Mouse (Mus musculus) ES-Bruce4 (cell line): Measurements from ENCODE around the gene Tmem178. TPM values are rescaled to one million over a fixed set of nuclear protein-coding genes. Genes with fewer than 3 reads are reported as not detected.

Experiments used
- H3K27ac ChIP-seq: 2 replicates; pipeline ENCODE4 v1.5.1; 2012; ENCODE audit warnings: low read length, inconsistent platforms; ENCODE audit not compliant: insufficient read depth
- H3K27me3 ChIP-seq: 2 replicates; pipeline ENCODE4 v1.6.1; 2012; ENCODE audit warnings: mild to moderate bottlenecking, low read length, inconsistent platforms; ENCODE audit not compliant: control insufficient read depth, poor library complexity, insufficient read depth, severe bottlenecking
- H3K36me3 ChIP-seq: 2 replicates; pipeline ENCODE4 v1.6.1; 2012; ENCODE audit warnings: inconsistent platforms, mild to moderate bottlenecking, low read length, moderate library complexity; ENCODE audit not compliant: control insufficient read depth, poor library complexity, insufficient read depth, severe bottlenecking
- H3K4me1 ChIP-seq: one replicate; pipeline ENCODE4 v1.8.1; 2011; ENCODE audit warnings: low read length; ENCODE audit not compliant: control insufficient read depth, insufficient read depth
- H3K4me3 ChIP-seq: 2 replicates; pipeline ENCODE4 v1.5.1; 2011; ENCODE audit warnings: low read depth, mild to moderate bottlenecking, low read length
- H3K9ac ChIP-seq: 2 replicates; pipeline ENCODE4 v1.6.1; 2012; ENCODE audit warnings: low read depth, mild to moderate bottlenecking, inconsistent platforms; ENCODE audit not compliant: poor library complexity, severe bottlenecking
- H3K9me3 ChIP-seq: replicated peaks from 2 replicates; pipeline ENCODE4 v1.6.1; 2012; ENCODE audit warnings: mild to moderate bottlenecking, low read length, inconsistent platforms; ENCODE audit not compliant: control insufficient read depth, poor library complexity, insufficient read depth, severe bottlenecking
- CTCF ChIP-seq: IDR thresholded peaks from one replicate; pipeline ENCODE4 v1.8.1; 2011; ENCODE audit warnings: low read depth, low read length
- EP300 ChIP-seq: IDR thresholded peaks from 2 replicates; pipeline ENCODE4 v1.6.1; 2011; ENCODE audit warnings: low read depth, low read length; ENCODE audit not compliant: insufficient read depth
- POLR2A ChIP-seq: IDR thresholded peaks from one replicate; pipeline ENCODE4 v1.8.1; 2011; ENCODE audit warnings: low read length; ENCODE audit not compliant: insufficient read depth
- polyA plus RNA-seq: library from polyadenylated mRNA; stranded (reverse); fragments of >200 nt; gene quantifications from 2 replicates; pipeline ENCODE4 v1.2.4, GENCODE M21; 2011; ENCODE audit warnings: low read depth; ENCODE audit not compliant: missing spikeins, insufficient read depth, insufficient read length

Gene Tmem178
- polyA plus RNA-seq, 1 experiment, result not detected

DNA sequence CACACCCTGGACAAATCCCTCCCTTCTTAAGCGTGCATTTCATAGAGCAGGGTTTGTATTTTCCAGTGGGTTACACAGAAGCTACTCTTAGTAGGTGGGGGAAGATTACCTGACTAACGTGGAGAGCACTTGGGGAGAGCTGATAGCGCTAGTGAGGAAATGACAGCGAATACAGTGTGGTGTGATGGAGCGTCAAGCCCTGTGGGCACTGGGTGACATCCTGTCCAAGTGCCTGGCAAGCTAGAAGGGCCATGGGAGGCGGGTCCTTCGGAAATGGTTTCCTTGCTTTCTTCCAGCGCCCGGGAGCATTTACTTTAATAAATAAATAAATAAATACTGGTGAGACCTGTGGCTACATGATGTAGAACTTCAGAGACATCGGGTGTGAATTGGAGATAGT is 5.5 kb downstream of the Tmem178 start:
- Histone ChIP-seq H3K36me3 (no peaks in the 10 kb centered on the region), H3K4me3 (no peak overlapping the region), H3K27ac (no peak overlapping the region), H3K9ac (no peak overlapping the region), H3K27me3 (peaks cover 7% of the 10 kb centered on the region), H3K4me1 (no peaks in the 10 kb centered on the region), H3K9me3 (no peaks in the 10 kb centered on the region)
- TF ChIP-seq POLR2A, result no peak
- TF ChIP-seq CTCF, result no peak
- no peak for TF ChIP-seq EP300

DNA sequence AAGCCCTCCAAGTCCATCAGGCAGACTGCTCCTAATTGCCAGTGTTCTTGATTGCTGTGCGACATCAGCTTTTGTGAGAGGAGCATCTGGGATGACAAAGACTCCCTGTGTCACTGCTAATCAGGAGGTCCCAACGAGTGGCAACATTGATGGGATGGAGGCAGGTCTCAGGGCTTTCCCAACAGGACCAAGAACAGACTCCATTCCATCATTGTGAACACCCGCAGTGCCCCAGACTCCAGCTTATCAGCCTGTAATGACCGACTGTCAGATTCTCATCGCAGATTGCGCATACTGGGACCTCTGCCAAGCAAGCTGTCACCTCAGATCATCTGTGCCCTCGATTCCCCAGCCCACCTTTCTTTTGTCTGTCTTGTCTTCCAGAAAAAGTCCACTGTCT is 7.9 kb downstream of the Tmem178 start:
- H3K4me3 ChIP-seq, result no peak overlapping the region
- H3K9ac ChIP-seq, result no peak overlapping the region
- no peaks in the 10 kb centered on the region; the same call in 1 of the 2 replicates for H3K27me3 ChIP-seq
- H3K27ac ChIP-seq, result no peak overlapping the region
- TF ChIP-seq EP300 (no peak), CTCF (no peak), POLR2A (no peak)
- no peaks in the 10 kb centered on the region for H3K9me3 ChIP-seq
- no peaks in the 10 kb centered on the region for H3K4me1 ChIP-seq
- no peaks in the 10 kb centered on the region for H3K36me3 ChIP-seq

DNA sequence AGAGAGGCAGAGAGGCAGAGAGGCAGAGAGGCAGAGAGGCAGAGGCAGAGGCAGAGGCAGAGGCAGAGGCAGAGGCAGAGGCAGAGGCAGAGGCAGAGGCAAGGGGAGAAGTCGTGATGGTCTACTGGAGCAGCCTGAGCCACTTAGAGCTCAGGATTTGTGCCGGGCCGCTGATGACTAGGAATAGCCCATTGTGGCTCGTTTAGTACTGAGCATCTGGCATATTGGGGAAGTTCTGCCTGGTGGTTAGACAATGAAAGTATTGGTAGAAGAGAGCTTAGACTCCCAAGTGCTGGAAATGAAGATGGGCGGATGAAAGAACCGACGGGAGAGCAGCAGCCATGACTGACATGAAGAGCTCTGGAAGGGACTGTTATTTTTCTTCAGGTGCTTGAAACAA is 11.0 kb downstream of the Tmem178 start:
- no peak for TF ChIP-seq POLR2A
- TF ChIP-seq CTCF, result no peak
- no peak for TF ChIP-seq EP300
- H3K9ac ChIP-seq, result no peak overlapping the region
- H3K27ac ChIP-seq, result no peak overlapping the region
- no peaks in the 10 kb centered on the region for H3K4me1 ChIP-seq
- H3K27me3 ChIP-seq, result no peaks in the 10 kb centered on the region; the same call in 1 of the 2 replicates
- no peaks in the 10 kb centered on the region for H3K36me3 ChIP-seq
- no peak overlapping the region for H3K4me3 ChIP-seq
- peaks cover 4% of the 10 kb centered on the region for H3K9me3 ChIP-seq

DNA sequence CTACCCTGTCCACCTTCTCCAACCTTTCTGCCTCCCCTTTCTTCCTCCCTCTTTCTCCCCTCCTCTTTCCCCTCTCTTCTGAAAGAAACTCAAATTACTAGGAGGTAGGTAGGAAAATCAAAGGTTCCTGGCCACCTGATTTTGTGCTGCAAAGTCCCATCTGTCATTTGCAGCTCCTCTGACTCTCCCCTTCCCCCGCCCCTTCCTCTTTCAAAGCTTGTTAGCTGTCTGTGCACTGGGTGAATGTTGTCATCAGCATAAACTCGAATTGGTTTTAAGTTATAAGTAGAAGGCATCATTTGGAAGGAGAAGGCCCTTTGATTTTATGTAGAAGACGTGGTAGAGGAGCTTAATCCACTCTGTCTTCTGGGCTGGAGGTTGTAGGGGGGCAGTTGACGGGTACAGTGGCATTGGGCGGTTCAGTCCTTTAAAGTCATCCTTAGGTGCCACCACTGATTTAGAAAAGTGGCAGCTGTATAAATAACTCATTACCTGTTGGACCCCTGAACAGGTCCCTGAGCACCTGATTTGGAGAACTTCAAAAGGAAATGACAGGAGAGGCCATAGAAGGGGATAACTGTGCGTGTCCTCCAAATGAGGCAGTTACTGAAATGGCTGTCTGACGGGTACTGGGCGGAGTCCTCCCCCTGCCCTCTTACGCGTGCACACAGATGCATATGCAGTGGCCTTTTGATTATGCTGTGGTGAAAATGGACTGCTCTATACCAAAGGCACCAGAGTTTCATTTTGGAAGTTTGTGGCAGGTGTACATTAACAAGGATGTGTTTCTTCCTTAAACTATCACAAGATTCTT is 11.8 kb downstream of the Tmem178 start:
- TF ChIP-seq POLR2A (no peak), EP300 (no peak)
- H3K27ac ChIP-seq, result no peak overlapping the region
- no peaks in the 10 kb centered on the region for H3K36me3 ChIP-seq
- no peaks in the 10 kb centered on the region for H3K4me1 ChIP-seq
- peaks cover 5% of the 10 kb centered on the region for H3K9me3 ChIP-seq
- H3K9ac ChIP-seq, result no peak overlapping the region
- no peak overlapping the region for H3K4me3 ChIP-seq
- H3K27me3 ChIP-seq, result no peaks in the 10 kb centered on the region; the same call in 1 of the 2 replicates

DNA sequence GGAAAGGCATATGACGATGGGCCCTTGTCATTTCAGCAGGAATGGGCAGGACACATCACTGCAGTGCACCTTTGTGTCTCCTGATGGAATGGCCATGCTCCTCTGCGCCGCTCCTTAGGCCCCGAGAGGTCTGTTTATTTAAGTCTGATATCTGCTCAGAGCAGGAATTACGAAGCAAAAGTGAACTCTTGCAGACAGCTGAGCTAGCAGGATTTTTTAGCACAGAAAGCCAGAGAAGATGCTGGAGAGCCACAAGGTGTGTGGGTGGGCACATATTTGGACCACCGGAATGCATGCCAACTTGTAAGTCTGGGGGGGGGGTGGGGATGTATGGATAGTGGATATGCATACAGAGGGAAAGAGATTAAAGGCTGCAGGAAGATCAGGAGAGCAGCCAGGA is 13.9 kb downstream of the Tmem178 start:
- no peaks in the 10 kb centered on the region; the same call in 1 of the 2 replicates for H3K27me3 ChIP-seq
- H3K9ac ChIP-seq, result no peak overlapping the region
- no peaks in the 10 kb centered on the region for H3K36me3 ChIP-seq
- H3K9me3 ChIP-seq, result peaks cover 5% of the 10 kb centered on the region
- no peak overlapping the region for H3K27ac ChIP-seq
- no peak for TF ChIP-seq CTCF
- H3K4me3 ChIP-seq, result no peak overlapping the region
- H3K4me1 ChIP-seq, result no peaks in the 10 kb centered on the region

DNA sequence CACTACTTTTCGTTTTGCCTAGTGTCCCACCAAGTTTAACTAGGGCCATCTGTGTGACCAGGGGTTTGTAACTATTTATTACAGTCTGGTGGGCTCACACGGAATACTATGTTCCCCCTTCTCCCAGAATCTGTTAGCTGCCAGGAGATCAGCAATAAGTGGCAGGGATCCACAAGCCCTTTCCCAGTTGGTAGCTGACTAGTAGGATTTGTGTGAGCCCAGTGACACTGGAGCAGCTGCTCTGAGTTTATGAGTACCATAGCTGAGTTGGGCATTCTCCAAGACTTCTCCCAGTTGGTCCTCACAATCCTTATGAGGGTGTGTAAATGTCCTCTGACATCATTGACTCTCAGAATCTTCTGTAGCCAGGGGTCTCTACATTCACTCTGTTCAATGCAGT is 15.4 kb downstream of the Tmem178 start:
- Histone ChIP-seq H3K9me3 (peaks cover 5% of the 10 kb centered on the region), H3K36me3 (no peaks in the 10 kb centered on the region), H3K27me3 (no peaks in the 10 kb centered on the region; the same call in 1 of the 2 replicates), H3K9ac (no peak overlapping the region), H3K27ac (no peak overlapping the region), H3K4me3 (no peak overlapping the region), H3K4me1 (no peaks in the 10 kb centered on the region)
- TF ChIP-seq CTCF (no peak), POLR2A (no peak), EP300 (no peak)
